Mouse (Mus musculus): ENCODE results near the gene Il1rl1. TPM values are rescaled to one million over a fixed set of nuclear protein-coding genes. Genes with fewer than 3 reads are reported as not detected.

Il1rl1 gene
- polyA plus RNA-seq, 1 experiment from 2014 or later = not detected

GRCm38 (mm10) chr1:40501546-40502398 is 72.4 kb downstream of the Il1rl1 start:
- Histone ChIP-seq H3K9me3 (no peaks in the 10 kb centered on the region), H3K4me2 (no peak overlapping the region), H3K27ac (no peak overlapping the region), H3K9ac (no peak overlapping the region), H3K4me1 (no peaks in the 10 kb centered on the region), H3K36me3 (replicated peaks) (no peaks in the 10 kb centered on the region), H3K4me3 (replicated peaks) (no peak overlapping the region), H3K27me3 (no peaks in the 10 kb centered on the region)
- 92% methylated on average over 11 of the region's 11 CpGs for WGBS
- no peak for ATAC-seq (ENCODE audit: low FRiP score)

GRCm38 (mm10) chr1:40504548-40504947 is 75.2 kb downstream of the Il1rl1 start:
- Histone ChIP-seq H3K9ac (no peak overlapping the region), H3K36me3 (replicated peaks) (no peaks in the 10 kb centered on the region), H3K27ac (no peak overlapping the region), H3K27me3 (no peaks in the 10 kb centered on the region), H3K4me3 (replicated peaks) (no peak overlapping the region), H3K4me1 (no peaks in the 10 kb centered on the region), H3K4me2 (no peak overlapping the region), H3K9me3 (no peaks in the 10 kb centered on the region)
- ATAC-seq (ENCODE audit: low FRiP score) = no peak
- WGBS = 87% methylated on average over 5 of the region's 5 CpGs

Other genes with a start within 250 kb of the Il1rl1 start
- 0.77 and 1.1 TPM in 2 replicates for gene Il1r1, start 204.5 kb upstream of the Il1rl1 start, polyA plus RNA-seq (2016; fragmentation: Nextera tagmentation; extraction: Ambion mirVana)
- gene Il1rl2, start 105.0 kb upstream of the Il1rl1 start, polyA plus RNA-seq (2016; fragmentation: Nextera tagmentation; extraction: Ambion mirVana) = 1.4 and 1.6 TPM in 2 replicates
- gene Il18r1, start 36.0 kb downstream of the Il1rl1 start, polyA plus RNA-seq (2016; fragmentation: Nextera tagmentation; extraction: Ambion mirVana) = not detected in 2 replicates
- 0.40 and 0.45 TPM in 2 replicates for gene Il18rap, start 85.8 kb downstream of the Il1rl1 start, polyA plus RNA-seq (2016; fragmentation: Nextera tagmentation; extraction: Ambion mirVana)
- gene Slc9a4, start 150.5 kb downstream of the Il1rl1 start, polyA plus RNA-seq (2016; fragmentation: Nextera tagmentation; extraction: Ambion mirVana) = not detected in 2 replicates